8 mouse cellular contexts compared by ENCODE assay signal in the genomic region with DNA sequence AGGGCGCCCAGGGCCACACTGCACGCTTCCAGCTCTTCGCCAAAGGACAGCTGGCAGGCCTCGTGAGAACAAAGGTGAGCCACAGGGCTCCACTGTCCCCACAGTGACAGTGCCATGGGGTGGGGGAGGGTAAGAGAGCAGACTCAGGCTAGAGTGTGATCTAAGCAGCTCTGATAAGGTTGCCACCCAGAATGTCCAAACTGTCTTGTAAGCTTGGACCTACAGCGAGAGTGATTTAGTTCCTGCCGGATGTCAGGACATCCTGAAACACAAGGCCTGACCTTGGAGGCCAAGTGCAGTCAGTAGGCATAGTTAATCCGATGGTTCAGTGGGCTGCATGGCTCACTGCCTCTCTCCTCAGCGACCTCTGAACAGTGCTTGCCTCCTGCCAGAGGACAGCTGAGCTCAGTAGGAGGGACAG. TPM values are rescaled to one million over a fixed set of nuclear protein-coding genes. Genes with fewer than 3 reads are reported as not detected.
DNase-seq lines count a peak whose midpoint lies in the region; ATAC-seq and TF ChIP-seq lines count a peak whose summit lies in the region.

No protein-coding gene starts in this region.

- 26% methylated on average over 8 of the region's 8 CpGs for WGBS in liver, embryonic 11.5 days

- no peaks in the 10 kb centered on the region for H3K9me3 ChIP-seq in E14TG2a.4 (ENCODE audit: low read length)
- no peaks in the 10 kb centered on the region for H3K9me3 ChIP-seq in liver, embryonic 11.5 days (ENCODE audit: control insufficient read depth, low read length)

- intact Hi-C loops in heart, postnatal 36 days (cut with DNase I), result no loop called here
- intact Hi-C loops in gastrocnemius, postnatal 14 days (cut with DNase I; ENCODE audit: low total_unique reads), result no loop called here

- TF ChIP-seq CTCF in E14TG2a.4 (conservative IDR thresholded peaks at IDR 0.05; ENCODE audit: low read length), result no peak

- DNase-seq in adrenal gland, postnatal 36 days, result peak; percentile 64 to 87
- DNase-seq in heart, postnatal 36 days, result peak; percentile 38 to 54
- DNase-seq in liver, embryonic 11.5 days (ENCODE audit: low spot score), result no peak
- no peak for DNase-seq in gastrocnemius, postnatal 14 days
- no peak for DNase-seq in urinary bladder, postnatal 25 days (ENCODE audit: low spot score)
- DNase-seq in cerebellum, postnatal 4 days (ENCODE audit: low spot score in 2 of 2), result no peak

- peak overlapping the region; percentile 61; the same call in 1 of the 2 replicates for H3K27ac ChIP-seq in liver, embryonic 11.5 days (ENCODE audit: low read depth, low read length)

- no peak overlapping the region for H3K9ac ChIP-seq in liver, embryonic 11.5 days (ENCODE audit: low read depth, low read length)

- H3K4me1 ChIP-seq in E14TG2a.4 (replicated peaks; ENCODE audit: low read depth, low read length), result peaks cover 72% of the 10 kb centered on the region
- H3K4me1 ChIP-seq in liver, embryonic 11.5 days (replicated peaks; ENCODE audit: control insufficient read depth, insufficient read depth, low read length), result peaks cover 23% of the 10 kb centered on the region

- 0 out of 2 replicates have a peak, but pooled peaks have one; percentile 21 for ATAC-seq in liver, embryonic 11.5 days (replicated peaks; ENCODE audit: low FRiP score)
- ATAC-seq in CD4-positive, CD25-positive, alpha-beta regulatory T cell, adult 4 months, result no peak

- H3K4me2 ChIP-seq in liver, embryonic 11.5 days, result no peak overlapping the region

- 0 out of 2 replicates have a peak overlapping the region, but pooled peaks have one; percentile 20 for H3K4me3 ChIP-seq in E14TG2a.4 (replicated peaks; ENCODE audit: low read length)
- no peak overlapping the region for H3K4me3 ChIP-seq in liver, embryonic 11.5 days (ENCODE audit: low read depth, low read length)

- H3K36me3 ChIP-seq in E14TG2a.4 (ENCODE audit: insufficient read depth, low read length), result no peaks in the 10 kb centered on the region
- no peaks in the 10 kb centered on the region for H3K36me3 ChIP-seq in liver, embryonic 11.5 days (ENCODE audit: control insufficient read depth, insufficient read depth, low read length)

- H3K27me3 ChIP-seq in E14TG2a.4 (ENCODE audit: insufficient read depth, low read length), result no peaks in the 10 kb centered on the region
- H3K27me3 ChIP-seq in liver, embryonic 11.5 days (replicated peaks; ENCODE audit: control insufficient read depth, insufficient read depth, low read length), result no peaks in the 10 kb centered on the region

RNA-seq across cellular contexts. Expression of gene Acy3, which starts 1.1 kb away (rescaled TPM):
- total RNA-seq in adrenal gland, postnatal 36 days (2021), result 10 to 100 TPM; 18.2 to 20.1 TPM
- 10 to 100 TPM; 22.8 to 24.4 TPM for total RNA-seq in heart, postnatal 36 days (2021)
- 12.0 and 14.5 TPM in 2 replicates for polyA plus RNA-seq in liver, embryonic 11.5 days (2014; fragmentation: Nextera tagmentation; extraction: Ambion mirVana)
- polyA plus RNA-seq in CD4-positive, CD25-positive, alpha-beta regulatory T cell, adult 4 months (2017; shearing (Covaris generic)), result 1 to 10 TPM in 1 of 2 experiments, not detected in 1; 1.5 TPM
- 1 to 10 TPM; 3.6 to 4.2 TPM for total RNA-seq in gastrocnemius, postnatal 14 days (2021)

RNA-seq across cellular contexts. Expression of gene Tbx10, which starts 7.3 kb away (rescaled TPM):
- total RNA-seq in adrenal gland, postnatal 36 days (2021), result not detected
- total RNA-seq in heart, postnatal 36 days (2021), result not detected
- 1.8 TPM in 2 replicates for polyA plus RNA-seq in liver, embryonic 11.5 days (2014; fragmentation: Nextera tagmentation; extraction: Ambion mirVana)
- polyA plus RNA-seq in CD4-positive, CD25-positive, alpha-beta regulatory T cell, adult 4 months (2017; shearing (Covaris generic)), result not detected
- not detected for total RNA-seq in gastrocnemius, postnatal 14 days (2021)

RNA-seq across cellular contexts. Expression of gene Aldh3b2, which starts 13.1 kb away (rescaled TPM):
- 10 to 100 TPM in 1 of 2 experiments, 1 to 10 TPM in 1; 4.6 to 13.8 TPM for total RNA-seq in adrenal gland, postnatal 36 days (2021)
- total RNA-seq in heart, postnatal 36 days (2021), result under 1 TPM in 1 of 2 experiments, not detected in 1; 0.39 TPM
- 0.48 and 0.70 TPM in 2 replicates for polyA plus RNA-seq in liver, embryonic 11.5 days (2014; fragmentation: Nextera tagmentation; extraction: Ambion mirVana)
- not detected for polyA plus RNA-seq in CD4-positive, CD25-positive, alpha-beta regulatory T cell, adult 4 months (2017; shearing (Covaris generic))
- under 1 TPM; 0.38 to 0.80 TPM for total RNA-seq in gastrocnemius, postnatal 14 days (2021)

RNA-seq across cellular contexts. Expression of gene Nudt8, which starts 15.1 kb away (rescaled TPM):
- total RNA-seq in adrenal gland, postnatal 36 days (2021), result 10 to 100 TPM; 20.4 to 30.8 TPM
- 100 to 1,000 TPM; 126 to 140 TPM for total RNA-seq in heart, postnatal 36 days (2021)
- 30.8 and 32.3 TPM in 2 replicates for polyA plus RNA-seq in liver, embryonic 11.5 days (2014; fragmentation: Nextera tagmentation; extraction: Ambion mirVana)
- 10 to 100 TPM; 10.7 to 15.2 TPM for polyA plus RNA-seq in CD4-positive, CD25-positive, alpha-beta regulatory T cell, adult 4 months (2017; shearing (Covaris generic))
- total RNA-seq in gastrocnemius, postnatal 14 days (2021), result 10 to 100 TPM; 19.2 to 19.6 TPM

RNA-seq across cellular contexts. Expression of gene Gm49405, which starts 15.2 kb away (rescaled TPM):
- under 1 TPM; 0.72 to 0.96 TPM for total RNA-seq in adrenal gland, postnatal 36 days (2021)
- total RNA-seq in heart, postnatal 36 days (2021), result 1 to 10 TPM; 1.3 to 1.4 TPM
- 1.6 and 2.4 TPM in 2 replicates for polyA plus RNA-seq in liver, embryonic 11.5 days (2014; fragmentation: Nextera tagmentation; extraction: Ambion mirVana)
- under 1 TPM; 0.78 to 0.96 TPM for polyA plus RNA-seq in CD4-positive, CD25-positive, alpha-beta regulatory T cell, adult 4 months (2017; shearing (Covaris generic))
- under 1 TPM; 0.18 to 0.31 TPM for total RNA-seq in gastrocnemius, postnatal 14 days (2021)

Comparison
In these comparisons a context has a peak if more than half of its experiments do, and no peak if none do; other contexts are left out.
1. DNase-seq: peak in adrenal gland, postnatal 36 days (2 of 2) and heart, postnatal 36 days (2 of 2); none in liver, embryonic 11.5 days (single experiment), gastrocnemius, postnatal 14 days (single experiment), urinary bladder, postnatal 25 days (single experiment) and cerebellum, postnatal 4 days (0 of 2).